Mouse (Mus musculus) limb, embryonic 14.5 days (tissue): ENCODE results near the gene Abcc3. TPM values are rescaled to one million over a fixed set of nuclear protein-coding genes. Genes with fewer than 3 reads are reported as not detected.

Experiments
- ATAC-seq: fragments of 200-750 bp; cut with Nextera tagmentation; 2 replicates; pipeline ENCODE4 v1.8.0; 2017; ENCODE audit warnings: low read depth, moderate number of reproducible peaks, moderate TSS enrichment; ENCODE audit not compliant: low FRiP score
- DNase-seq: peaks from one replicate; pipeline ENCODE4 v3.0.0-alpha.2; 2015; ENCODE audit warnings: low spot score
- H3K27ac ChIP-seq: fragments of 300-500 bp; sonication (generic); replicated peaks from 2 replicates; pipeline ENCODE4 v1.5.1; 2014; ENCODE audit warnings: low read depth, mild to moderate bottlenecking, low read length, moderate library complexity, mixed read lengths
- H3K27me3 ChIP-seq: fragments of 300-500 bp; sonication (generic); 2 replicates; pipeline ENCODE4 v1.6.1; 2014; ENCODE audit warnings: low read length, mixed read lengths; ENCODE audit not compliant: control insufficient read depth, insufficient read depth
- H3K36me3 ChIP-seq: fragments of 300-500 bp; sonication (generic); 2 replicates; pipeline ENCODE4 v1.6.1; 2014; ENCODE audit warnings: mild to moderate bottlenecking, low read length, moderate library complexity, mixed read lengths; ENCODE audit not compliant: control insufficient read depth, insufficient read depth
- H3K4me1 ChIP-seq: fragments of 300-500 bp; sonication (generic); 2 replicates; pipeline ENCODE4 v1.6.1; 2014; ENCODE audit warnings: antibody characterized with exemption, low read length, mixed read lengths; ENCODE audit not compliant: control insufficient read depth, insufficient read depth
- H3K4me2 ChIP-seq: fragments of 300-500 bp; sonication (generic); replicated peaks from 2 replicates; pipeline ENCODE4 v1.6.1; 2014; ENCODE audit warnings: low read depth, mild to moderate bottlenecking, low read length, moderate library complexity; ENCODE audit not compliant: severe bottlenecking
- H3K4me3 ChIP-seq: fragments of 300-500 bp; sonication (generic); replicated peaks from 2 replicates; pipeline ENCODE4 v1.5.1; 2014; ENCODE audit warnings: low read length
- H3K9ac ChIP-seq: fragments of 300-500 bp; sonication (generic); 2 replicates; pipeline ENCODE4 v1.6.1; 2014; ENCODE audit warnings: mild to moderate bottlenecking, low read depth, low read length, moderate library complexity; ENCODE audit not compliant: severe bottlenecking
- H3K9me3 ChIP-seq: fragments of 300-500 bp; sonication (generic); 2 replicates; pipeline ENCODE4 v1.6.1; 2016; ENCODE audit warnings: low read length; ENCODE audit not compliant: control insufficient read depth
- POLR2A ChIP-seq: fragments of 200-500 bp; IDR thresholded peaks from 2 replicates; pipeline ENCODE4 v1.8.0; 2012; ENCODE audit warnings: inconsistent platforms, mild to moderate bottlenecking, moderate library complexity, borderline replicate concordance; ENCODE audit not compliant: insufficient read depth, insufficient read length; ENCODE audit errors: extremely low read depth
- WGBS: fragments of 180-500 bp; shearing (Covaris S2); extraction: QIAGEN DNeasy Blood & Tissue Kit; methylation state at CpG from one replicate; pipeline ENCODE4 v1.1.7; 2014; 5-methylcytosine and 5-hydroxymethylcytosine counted together
- polyA plus RNA-seq, 2 experiments: library from polyadenylated mRNA; depleted of rRNA in 1 of 2; stranded (reverse) in 1 of 2; unstranded in 1 of 2; fragments of >200 nt; fragmentation: Nextera tagmentation in 1 of 2; extraction: Ambion mirVana in 1 of 2; gene quantifications; 2 replicates each; pipeline versions ENCODE4 v1.2.1 to v1.2.3; 2012 to 2014

Abcc3 gene
- polyA plus RNA-seq, 2 experiments: 1.0 to 1.3 TPM

- DNase-seq: no peak
- Histone ChIP-seq H3K4me2 (no peak overlapping the region), H3K36me3 (no peaks in the 10 kb centered on the region), H3K9me3 (no peaks in the 10 kb centered on the region), H3K27ac (no peak overlapping the region), H3K4me1 (0 out of 2 replicates have a peak, but pooled peaks cover 3% of the 10 kb centered on the region), H3K9ac (no peak overlapping the region), H3K4me3 (no peak overlapping the region), H3K27me3 (no peaks in the 10 kb centered on the region)
- ATAC-seq: no peak
- TF ChIP-seq POLR2A: no peak
- 85% methylated on average over 10 of the region's 10 CpGs for WGBS
Measured at GRCm38 (mm10) chr11:94391661-94392060, 1.1 kb downstream of the Abcc3 start.

GRCm38 (mm10) chr11:94390825-94391224, 2.0 kb downstream of the Abcc3 start:
- no peak overlapping the region for H3K9ac ChIP-seq

GRCm38 (mm10) chr11:94389724-94390396, 2.9 kb downstream of the Abcc3 start:
- DNase-seq (no peak), ATAC-seq (no peak)
- Histone ChIP-seq H3K4me2 (no peak overlapping the region), H3K9ac (no peak overlapping the region), H3K4me3 (no peak overlapping the region), H3K36me3 (no peaks in the 10 kb centered on the region), H3K27me3 (no peaks in the 10 kb centered on the region), H3K9me3 (no peaks in the 10 kb centered on the region), H3K4me1 (peaks cover 10% of the 10 kb centered on the region; the same call in 1 of the 2 replicates), H3K27ac (no peak overlapping the region)
- 64% methylated on average over 6 of the region's 6 CpGs for WGBS
- TF ChIP-seq POLR2A: no peak

More at GRCm38 (mm10) chr11:94390825-94391224, 2.0 kb downstream of the Abcc3 start:
- Histone ChIP-seq H3K4me1 (peaks cover 10% of the 10 kb centered on the region; the same call in 1 of the 2 replicates), H3K4me2 (no peak overlapping the region), H3K4me3 (no peak overlapping the region), H3K9me3 (no peaks in the 10 kb centered on the region), H3K27ac (no peak overlapping the region), H3K27me3 (no peaks in the 10 kb centered on the region), H3K36me3 (no peaks in the 10 kb centered on the region)
- ATAC-seq (no peak), DNase-seq (no peak)
- 75% methylated on average over 6 of the region's 6 CpGs for WGBS
- TF ChIP-seq POLR2A: no peak

- 84% methylated on average over 4 of the region's 4 CpGs for WGBS
- Histone ChIP-seq H3K4me1 (peaks cover 10% of the 10 kb centered on the region; the same call in 1 of the 2 replicates), H3K9me3 (no peaks in the 10 kb centered on the region), H3K9ac (no peak overlapping the region), H3K27me3 (no peaks in the 10 kb centered on the region), H3K27ac (no peak overlapping the region), H3K4me2 (no peak overlapping the region), H3K36me3 (no peaks in the 10 kb centered on the region), H3K4me3 (no peak overlapping the region)
- ATAC-seq (no peak), DNase-seq (no peak)
- TF ChIP-seq POLR2A: no peak
Measured at GRCm38 (mm10) chr11:94389021-94389420, 3.8 kb downstream of the Abcc3 start.

- ATAC-seq: no peak
- H3K4me3 ChIP-seq: no peak overlapping the region
- no peaks in the 10 kb centered on the region for H3K9me3 ChIP-seq
- no peak overlapping the region for H3K9ac ChIP-seq
- no peaks in the 10 kb centered on the region for H3K36me3 ChIP-seq
- no peak for TF ChIP-seq POLR2A
- DNase-seq: no peak
- H3K4me2 ChIP-seq: no peak overlapping the region
- peaks cover 10% of the 10 kb centered on the region; the same call in 1 of the 2 replicates for H3K4me1 ChIP-seq
- no peaks in the 10 kb centered on the region for H3K27me3 ChIP-seq
- no peak overlapping the region for H3K27ac ChIP-seq
- WGBS: 53% methylated on average over 4 of the region's 4 CpGs
Measured at GRCm38 (mm10) chr11:94387756-94388155, 5.0 kb downstream of the Abcc3 start.
